Mouse (Mus musculus): ENCODE measurements around the gene Col26a1.

- TF ChIP-seq MYOG (IDR thresholded peaks at IDR 0.05; ENCODE audit: control insufficient read depth in 1 of 3, insufficient read depth in 1 of 3, insufficient read length in 2 of 3, low read depth in 2 of 3), result no peak
- TF ChIP-seq MAX (IDR thresholded peaks at IDR 0.05; ENCODE audit: low read depth), result no peak
- no peak for TF ChIP-seq CEBPB (IDR thresholded peaks at IDR 0.05; ENCODE audit: insufficient read depth, poor library complexity, severe bottlenecking)
Measured at GRCm38 (mm10) chr5:136718656-136719055, 164.4 kb downstream of the Col26a1 start.

Measured in myocyte (in vitro differentiated cells).